Mouse (Mus musculus) left cerebral cortex, adult 11 months (tissue): ENCODE data around the gene Clptm1.

Experiments used
- DNase-seq: peaks from one replicate; pipeline ENCODE4 v3.0.0; 2022; ENCODE audit warnings: low spot score

The Clptm1 gene

DNA sequence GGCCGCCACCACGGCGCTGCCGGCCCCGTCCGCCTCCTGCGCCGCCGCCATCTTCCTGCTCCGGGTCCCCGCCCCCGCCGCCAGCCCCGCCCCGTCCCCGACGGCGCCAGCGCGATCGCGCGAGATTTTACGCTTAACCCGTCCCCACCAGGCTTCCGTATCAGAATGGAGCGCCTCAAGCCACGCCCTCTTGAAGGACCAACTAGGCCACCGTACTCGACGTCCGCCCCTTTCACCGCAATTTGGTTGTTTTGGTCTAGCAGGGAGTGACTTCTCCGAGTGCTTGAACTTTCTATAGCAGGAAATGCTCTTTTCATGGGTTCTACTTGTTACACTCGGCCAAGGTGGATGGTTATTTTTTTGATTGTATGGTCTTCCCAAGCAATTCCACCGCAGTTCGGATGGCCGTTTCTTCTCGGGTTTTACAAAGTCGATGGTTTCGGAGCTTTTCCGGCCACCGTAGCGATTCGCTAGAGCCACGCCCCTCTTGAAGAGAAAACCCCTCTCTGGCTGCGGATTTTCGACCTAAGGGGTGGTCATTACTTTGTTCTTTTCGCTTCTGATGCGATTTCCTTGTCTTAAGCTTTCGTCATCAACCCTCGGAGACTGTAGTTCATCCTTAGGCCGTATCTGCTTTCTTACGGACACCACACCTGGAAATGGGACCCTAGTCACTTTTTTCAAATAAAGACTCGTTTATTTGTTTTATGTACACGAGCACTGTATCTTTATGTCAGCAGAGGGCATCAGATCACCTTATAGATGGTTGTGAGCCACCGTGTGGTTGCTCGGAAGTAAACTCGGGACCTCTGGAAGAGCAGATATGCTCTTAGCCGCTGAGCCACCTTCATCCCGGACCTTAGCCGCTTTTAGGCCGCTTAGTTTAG, at the start of gene Clptm1:
Gene Clptm1 (minus strand): TSS at position 79 of the 887 bp plus-strand sequence.
- DNase-seq: peak; percentile 95

DNA sequence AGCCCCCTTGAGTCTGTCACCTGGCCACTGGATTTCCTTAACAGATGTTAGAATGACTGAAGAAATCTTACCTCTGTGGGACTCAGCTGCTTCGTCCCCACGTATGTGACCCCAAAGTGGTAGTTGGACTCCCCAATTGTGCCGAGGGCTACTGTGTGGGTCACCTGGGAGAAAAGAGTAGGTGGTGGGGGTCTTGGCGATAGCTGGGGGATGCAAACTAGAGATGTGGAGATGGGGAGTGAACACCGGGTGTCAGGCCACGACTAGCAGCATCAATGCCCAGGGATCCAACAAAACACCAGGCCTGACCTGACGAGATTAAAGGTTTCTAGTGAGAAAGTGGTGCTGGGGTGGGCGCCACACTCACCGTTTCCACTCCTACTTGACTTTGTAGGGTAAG, 48.8 kb upstream of the Clptm1 start:
- no peak for DNase-seq

DNA sequence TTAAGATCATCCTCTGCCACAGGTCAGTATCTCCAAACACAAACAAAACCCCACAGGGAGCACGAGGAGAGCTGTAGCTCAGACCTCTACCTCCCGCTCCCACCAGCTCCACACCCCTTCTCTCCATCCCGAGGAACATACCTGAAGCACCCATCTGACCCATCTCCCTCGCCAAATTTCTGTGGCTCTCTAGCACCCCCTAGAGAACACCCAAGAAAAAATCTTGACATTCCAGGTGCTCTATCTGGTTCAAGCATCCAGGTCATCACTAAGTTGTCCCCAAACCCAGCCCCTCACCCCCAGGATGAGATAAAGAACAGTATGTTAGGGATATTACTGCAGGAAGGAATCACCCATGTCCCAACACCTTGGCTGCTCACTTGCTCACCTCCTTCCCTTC, 48.4 kb upstream of the Clptm1 start:
- no peak for DNase-seq

DNA sequence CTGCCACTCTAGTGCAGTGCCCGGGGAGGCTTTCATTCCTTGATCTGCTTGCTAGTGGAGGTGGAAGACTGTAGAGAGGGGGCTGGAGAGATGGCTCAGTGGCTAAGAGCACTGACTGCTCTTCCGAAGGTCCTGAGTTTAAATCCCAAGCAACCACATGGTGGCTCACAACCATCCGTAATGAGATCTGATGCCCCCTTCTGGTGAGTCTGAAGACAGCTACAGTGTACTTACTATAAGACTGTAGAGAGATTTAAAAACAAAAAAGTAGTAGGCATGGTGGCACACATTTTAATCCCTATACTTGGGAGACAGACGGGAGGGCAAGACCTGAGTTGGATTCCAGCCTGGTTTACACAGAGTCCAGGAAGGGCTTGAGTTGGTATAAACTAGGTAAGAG, 47.6 kb upstream of the Clptm1 start:
- no peak for DNase-seq

DNA sequence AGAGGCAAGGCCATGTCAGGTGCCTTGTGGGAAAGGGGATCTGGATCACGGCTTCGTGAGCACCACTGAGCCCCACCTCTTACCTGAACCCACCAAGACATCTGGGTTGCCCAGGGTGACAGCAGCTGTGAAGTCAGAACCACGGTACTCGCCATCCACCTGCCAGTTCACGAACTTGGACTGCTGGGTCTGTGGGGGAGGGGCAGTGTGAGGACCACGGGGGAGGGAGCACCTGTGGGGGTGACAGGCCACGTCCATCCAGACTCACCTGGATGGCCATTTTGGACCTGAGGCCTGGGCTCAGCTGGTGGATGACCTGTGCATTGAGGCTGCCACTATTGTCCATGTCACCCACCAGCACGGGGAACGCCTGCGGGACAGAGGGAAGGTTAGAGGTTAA, 45.8 kb upstream of the Clptm1 start:
- DNase-seq: no peak

DNA sequence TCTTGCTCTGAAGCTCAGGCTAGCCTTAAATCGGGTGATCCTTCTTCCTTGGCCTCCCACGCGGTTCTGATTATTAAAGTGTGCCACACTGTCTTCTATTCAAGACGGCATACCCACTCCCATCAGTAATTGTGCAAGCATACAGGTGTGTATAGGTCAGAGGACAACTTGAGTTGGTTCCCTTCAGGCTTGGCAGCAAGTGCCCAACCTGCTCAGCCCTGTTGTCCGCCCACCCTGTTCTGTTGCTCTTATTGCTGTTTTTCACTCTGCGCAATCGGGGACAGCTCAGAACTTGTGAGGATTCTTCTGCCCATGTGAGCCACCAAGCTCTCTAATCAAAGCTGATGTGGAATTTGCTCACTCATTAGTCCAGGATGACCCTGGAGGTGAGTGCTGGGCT, 40.4 kb upstream of the Clptm1 start:
- no peak for DNase-seq

DNA sequence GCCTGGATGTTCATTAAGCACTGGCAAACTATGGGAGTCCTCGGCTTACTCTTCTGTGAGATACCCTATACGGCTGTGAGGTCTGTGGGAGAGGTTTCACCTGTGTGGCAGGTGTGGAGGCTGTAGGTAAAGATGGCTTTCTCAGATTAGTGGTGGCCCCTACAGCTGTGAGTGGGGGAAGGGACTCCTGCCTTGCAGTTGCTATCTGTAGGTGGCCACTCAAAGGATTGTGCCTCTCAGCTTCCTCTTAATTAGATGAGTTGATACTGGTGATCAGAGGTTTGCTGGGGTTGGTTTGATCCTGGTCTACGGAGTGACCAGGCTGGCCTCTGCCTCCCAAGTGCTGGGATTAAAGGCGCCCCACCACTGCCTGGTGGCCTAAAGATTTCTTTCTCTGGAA, 39.6 kb upstream of the Clptm1 start:
- no peak for DNase-seq

DNA sequence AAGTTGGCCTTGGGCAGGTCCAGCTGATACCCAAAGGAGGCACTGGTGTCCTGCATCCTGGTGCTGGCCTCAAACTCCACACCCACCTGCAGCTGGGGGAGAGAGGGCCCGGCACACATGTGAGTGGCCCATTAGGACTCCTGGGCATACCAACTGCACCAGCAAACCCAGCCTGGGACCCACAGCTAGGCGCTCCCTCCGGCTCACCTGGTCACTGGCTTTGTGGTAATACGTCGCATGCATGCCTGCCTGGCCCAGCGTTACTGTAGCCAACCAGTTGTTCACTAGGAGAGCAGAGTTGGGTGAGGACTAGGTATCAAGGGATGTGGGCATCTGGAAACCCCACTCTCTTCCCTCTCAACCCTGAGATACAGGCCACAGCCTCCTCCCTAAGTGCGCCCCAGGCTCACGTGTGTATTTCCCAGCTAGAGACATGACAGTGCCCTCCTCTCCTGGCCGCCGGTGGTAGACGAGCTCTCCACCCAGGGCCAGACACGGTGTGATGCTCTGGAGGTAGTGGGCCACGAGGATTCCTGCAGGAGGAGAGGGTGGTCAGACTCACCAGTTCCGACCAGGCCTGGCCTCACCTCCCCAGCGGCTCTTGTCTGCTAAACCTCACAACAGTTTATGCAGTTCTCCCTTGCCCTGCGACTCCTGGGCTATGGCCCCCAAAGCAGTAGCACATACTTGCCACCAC, 38.2 kb upstream of the Clptm1 start:
- DNase-seq: no peak

DNA sequence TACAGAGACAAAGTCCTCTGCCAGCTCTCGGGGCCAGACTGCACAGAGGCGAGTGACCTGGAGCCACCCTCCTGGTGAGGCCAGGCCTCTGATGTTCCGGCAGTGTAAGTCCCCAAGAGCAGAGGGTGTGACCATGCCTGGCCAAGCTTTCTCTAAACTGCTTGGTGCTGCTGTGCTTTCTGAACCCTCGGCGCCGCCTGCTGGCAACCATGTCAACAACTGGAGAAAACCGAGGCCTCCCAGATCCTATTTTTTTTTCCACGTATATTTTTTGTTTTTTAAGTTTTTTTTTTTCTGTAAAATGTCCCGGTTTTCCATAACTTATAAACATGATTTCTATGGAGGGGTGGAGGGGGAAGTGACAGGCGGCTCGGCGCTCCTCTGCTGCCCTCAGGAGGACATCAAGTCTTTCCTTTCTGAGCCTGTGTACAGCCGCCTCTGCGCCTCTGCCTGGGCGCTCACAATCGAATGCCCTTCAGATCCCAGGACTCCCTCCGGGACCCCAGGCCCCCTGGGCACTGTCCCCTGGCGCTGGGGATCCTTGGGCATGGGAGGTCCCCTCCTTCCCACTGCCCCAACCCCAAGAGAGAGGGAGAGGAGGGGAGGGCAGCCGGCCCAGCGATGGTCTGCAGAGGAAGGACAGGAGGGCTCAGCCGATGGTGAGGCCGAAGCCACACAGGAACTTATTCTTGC, 36.4 kb upstream of the Clptm1 start:
- DNase-seq: no peak

DNA sequence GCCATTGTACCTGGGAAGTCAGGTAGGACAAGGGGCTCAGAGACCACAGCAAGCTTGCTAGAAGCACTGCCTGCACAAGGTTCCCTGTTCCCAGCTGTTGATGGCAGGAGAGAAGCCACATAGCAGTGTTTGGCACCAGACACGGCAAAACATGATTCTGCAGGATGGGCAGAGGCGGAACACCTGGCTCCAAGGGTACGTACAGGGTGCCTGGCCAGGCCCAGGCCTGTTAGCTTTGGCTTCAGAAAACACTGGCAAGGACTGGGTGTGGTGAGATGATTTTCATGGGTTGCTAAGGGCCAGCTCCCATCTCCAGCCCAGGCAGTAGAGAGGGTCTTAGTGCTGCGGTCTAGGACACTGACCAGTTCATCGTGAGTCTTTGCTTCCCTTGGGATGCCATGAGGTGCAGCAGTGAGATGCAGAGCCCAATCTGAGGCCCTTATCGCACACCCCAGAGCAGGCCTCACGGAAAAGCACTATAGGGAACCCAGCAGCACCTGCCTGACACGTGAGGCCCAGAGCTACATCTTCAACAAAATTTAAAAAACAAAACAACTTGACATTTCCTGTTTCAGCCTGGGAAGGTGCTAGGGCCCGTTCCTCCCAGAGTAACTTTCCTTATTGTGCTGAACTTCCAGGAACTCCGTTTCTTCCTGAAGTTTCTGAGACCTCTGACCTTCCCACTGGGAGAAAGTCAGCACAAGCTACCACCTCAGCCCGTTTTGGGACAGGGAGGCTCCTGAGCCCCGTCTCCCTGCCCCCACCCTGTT, 35.7 kb upstream of the Clptm1 start:
- DNase-seq: no peak

DNA sequence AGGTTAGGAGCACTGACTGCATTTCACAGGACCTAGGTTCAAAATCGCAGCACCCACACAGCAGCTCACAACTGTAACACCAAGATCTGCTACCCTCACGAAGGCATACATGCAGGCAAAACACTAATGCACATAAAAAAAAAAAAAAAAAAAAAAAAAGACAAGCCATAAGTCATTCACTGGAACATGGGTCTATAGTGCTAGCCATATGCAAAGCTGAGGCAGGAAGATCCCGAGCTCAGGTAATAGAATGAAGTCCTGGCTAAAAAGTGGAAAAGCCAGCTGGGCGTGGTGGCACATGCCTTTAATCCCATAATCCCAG, 35.0 kb upstream of the Clptm1 start:
- DNase-seq: no peak

DNA sequence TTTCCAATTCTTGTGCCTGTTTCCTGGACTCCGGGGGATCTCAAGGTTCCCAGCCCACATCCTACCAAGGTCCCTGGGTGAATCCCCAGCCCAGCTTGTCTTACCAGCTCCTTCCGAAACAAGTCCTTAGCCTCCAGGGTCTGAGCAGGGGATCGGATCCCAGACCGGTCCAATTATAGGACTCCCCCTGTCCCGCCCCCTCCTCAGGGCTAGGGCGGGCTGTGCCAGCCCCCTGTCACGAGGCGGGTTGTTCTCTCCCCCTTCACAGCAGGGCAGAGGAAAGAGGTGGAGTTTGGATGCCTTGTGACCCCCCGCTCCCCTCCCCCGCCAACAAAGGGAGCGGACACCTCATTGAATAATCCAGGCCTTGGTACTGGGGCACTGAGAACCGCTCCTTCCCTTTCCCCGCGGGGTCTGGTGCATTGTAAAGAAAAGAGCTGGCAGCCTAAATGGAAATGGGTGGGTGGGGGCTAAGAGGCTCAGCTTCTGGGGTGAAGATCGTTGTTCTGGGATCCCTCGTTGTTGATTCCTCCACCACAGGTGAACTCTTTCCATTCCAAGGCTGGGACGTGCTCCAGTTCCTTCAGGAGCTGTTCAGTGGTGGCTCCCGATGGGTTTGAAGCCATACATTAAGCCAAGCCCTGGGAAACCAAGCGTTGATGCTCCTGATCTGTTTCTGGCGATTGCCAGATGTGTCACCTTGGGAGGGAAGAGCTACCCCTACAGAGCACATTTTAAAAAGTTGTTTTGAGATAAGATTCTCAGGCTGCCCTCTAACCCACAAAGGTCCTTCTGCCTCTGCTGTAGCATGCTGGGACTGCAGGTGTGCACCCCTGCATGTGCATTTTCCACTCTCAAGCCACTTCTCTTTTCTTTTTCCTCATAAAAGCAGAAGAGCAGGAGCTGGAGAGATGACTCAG, 34.3 kb upstream of the Clptm1 start, which contains the start of gene Apoe:
Gene Apoe (minus strand): TSS at position 282 of the 920 bp plus-strand sequence.
- DNase-seq: peak; percentile 74

DNA sequence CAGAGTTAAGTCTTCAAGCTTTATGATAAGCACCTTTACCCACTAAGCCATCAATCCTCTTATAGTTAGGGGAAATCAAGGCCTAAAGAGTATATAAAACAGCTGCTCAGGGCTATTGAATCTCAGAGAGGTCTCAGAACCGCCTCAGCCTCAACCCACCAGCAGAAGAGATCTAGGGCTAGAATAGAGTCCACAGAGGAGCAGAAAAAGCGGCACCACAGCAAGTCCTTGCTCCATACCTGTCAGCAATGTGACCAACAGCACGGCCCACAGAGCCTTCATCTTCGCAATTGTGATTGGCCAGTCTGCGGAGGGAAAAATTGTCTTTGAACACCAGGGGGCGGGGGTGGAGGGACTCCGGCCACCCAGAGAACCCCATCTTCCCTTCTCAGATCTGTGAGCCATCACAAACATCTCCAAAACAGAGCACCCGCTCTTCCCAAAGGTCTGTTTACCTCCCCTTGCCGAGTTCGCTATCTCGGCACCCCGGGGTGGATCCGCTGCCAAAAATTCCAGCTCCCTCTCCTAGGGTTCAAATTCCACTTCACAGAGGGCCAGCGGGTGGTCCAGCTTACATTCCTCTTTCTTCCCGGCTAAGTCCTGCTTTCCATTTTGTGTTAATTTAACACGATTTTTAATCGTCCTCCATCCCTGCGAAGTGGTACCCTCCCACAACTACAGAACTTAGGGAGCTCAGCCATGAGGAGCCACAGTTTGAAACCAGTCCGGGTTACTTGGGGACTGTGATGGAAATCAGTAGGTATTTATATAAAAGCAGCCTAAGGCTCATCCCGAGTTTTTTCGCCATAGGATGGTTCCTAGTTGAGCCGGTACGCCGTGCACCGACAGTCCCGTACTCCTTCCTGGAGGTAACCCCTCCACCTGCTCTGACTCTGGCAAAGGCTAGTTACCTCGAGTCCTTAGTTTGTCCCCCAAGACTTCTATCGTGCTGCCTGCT, 33.4 kb upstream of the Clptm1 start:
- DNase-seq: no peak

DNA sequence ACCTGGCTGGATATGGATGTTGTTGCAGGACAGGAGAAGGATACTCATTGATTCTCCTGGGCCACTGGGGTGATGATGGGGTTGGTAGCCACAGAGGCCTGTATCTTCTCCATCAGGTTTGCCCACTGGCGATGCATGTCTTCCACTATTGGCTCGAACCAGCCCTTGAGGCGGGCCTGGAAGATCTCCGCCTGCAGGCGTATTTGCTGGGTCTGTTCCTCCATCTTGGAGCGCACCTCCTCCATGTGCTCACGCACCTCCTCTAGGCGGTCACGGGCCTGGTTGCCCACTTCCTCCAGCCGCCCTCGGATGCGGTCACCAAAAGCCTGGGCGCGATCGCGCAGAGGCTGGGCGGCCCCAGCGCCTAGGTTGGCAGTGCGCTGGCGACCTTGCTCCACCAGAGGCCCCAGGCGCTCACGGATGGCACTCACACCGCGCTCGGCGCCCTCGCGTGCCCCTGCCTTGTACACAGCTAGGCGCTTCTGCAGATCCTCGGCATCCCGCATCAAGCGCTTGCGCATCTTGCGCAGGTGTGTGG, 31.6 kb upstream of the Clptm1 start:
- no peak for DNase-seq

DNA sequence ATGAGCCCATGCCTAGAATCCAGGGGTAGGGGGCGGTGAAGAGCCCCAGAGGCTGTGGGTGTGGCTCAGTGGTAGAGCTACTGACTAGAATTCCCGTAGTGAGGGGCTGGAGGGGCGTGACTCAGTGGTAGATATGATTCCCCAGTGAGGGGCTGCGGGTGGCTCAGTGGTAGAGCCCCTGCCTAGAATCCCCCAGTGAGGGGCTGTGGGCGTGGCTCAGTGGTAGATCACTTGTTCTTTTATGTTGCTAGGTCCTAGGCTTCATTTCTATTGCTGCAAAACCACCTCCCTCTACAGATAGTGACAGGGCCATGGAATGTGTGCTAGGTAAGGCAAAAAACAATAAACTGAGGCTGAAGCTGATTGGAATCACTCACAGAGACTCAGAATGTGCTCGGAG, 31.0 kb upstream of the Clptm1 start:
- DNase-seq: no peak

DNA sequence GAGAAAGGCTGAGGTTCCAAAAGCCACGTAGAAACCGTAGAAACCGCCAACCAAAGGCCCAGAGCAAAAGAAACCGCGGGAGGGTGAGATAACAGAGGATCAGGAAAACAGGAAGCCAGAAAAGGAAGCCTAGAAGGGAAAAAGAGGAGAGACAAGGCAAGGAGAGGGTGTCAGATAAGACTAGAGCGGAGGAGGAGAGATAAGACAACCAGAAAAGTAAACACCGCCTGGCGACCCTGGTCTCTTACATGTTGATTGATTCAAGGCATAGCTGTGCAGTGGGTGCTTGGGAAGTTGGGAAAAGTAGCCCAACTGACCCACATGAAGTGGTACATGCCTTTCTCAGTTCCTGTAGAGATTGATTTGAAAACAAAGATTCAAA, 30.4 kb upstream of the Clptm1 start:
- no peak for DNase-seq

DNA sequence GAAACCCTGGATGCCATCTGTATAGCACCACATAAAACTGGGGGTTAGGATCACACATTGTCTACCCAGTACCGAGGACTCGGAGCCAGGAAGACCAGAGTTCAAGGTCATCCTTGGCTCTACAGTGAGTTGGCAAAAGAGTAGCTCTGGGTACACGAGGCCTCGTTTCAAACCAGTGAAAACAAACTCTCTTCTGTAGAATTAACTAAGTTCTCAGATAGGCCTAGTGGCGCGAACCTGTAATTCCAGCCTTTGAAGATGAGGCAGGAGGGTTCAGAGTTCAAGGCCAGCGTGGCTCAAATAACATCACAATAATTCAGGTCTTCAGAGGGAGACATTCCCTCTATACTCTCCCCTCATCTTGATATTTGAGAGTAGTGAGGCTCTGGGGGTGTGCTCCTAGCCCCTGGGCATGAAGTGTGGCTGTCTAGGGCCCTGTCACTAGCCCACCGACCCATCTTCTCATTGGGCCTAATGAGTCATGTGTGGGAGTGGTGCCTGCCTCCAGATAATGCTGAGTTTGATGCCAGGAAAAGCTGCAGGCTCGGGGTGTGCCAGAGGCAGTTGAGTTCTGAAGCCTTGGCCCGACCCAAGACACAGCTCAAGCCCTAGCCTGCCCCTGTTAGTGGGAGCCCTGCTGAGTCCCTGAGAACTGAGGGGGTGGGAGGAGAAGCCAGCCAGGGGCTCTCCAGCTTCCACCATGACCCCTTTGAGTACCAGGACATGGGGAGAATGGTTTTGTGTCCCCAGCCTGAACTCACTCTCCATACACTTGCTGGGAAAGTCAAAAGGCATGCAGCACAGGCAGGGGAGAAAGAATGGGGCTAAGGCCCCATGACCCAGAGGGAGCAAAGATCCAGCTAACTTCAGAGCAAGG, 29.7 kb upstream of the Clptm1 start:
- no peak for DNase-seq

DNA sequence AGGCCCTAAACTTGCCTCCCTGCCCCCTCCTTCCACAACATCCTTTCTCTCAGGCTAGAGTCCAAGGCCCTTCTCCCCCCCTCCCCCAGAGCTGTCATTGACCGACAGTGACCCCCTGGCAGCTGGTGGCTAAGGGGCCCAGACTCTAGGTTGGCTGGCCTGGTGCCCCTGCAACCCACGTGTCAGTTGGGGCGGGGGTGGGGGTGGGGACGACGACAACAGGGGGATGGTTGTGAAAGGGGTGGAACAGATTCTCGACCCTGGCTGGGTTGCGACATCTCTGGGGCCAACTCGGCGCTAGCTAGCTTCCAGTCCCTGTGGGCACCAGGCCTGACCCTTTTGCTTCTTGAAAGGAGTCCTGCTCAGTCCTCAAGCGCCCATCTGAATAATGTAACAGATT, 28.6 kb upstream of the Clptm1 start:
- no peak for DNase-seq
